Mouse (Mus musculus): ENCODE data around the gene Metrn. TPM values are rescaled to one million over a fixed set of nuclear protein-coding genes. Genes with fewer than 3 reads are reported as not detected.

The Metrn gene
- polyA plus RNA-seq, 1 experiment: 7.2 TPM

- H3K4me1 ChIP-seq (ENCODE audit: control insufficient read depth): peaks cover 14% of the 10 kb centered on the region
- H3K4me3 ChIP-seq (replicated peaks): no peak overlapping the region
- H3K36me3 ChIP-seq (ENCODE audit: control insufficient read depth): no peaks in the 10 kb centered on the region
- no peaks in the 10 kb centered on the region for H3K9me3 ChIP-seq (ENCODE audit: control insufficient read depth, low read length)
- peaks cover 36% of the 10 kb centered on the region for H3K27me3 ChIP-seq (ENCODE audit: control insufficient read depth)
- TF ChIP-seq GATA1 (IDR thresholded peaks at IDR 0.05; ENCODE audit: low read length): no peak
- no peak for TF ChIP-seq TAL1 (IDR thresholded peaks at IDR 0.05; ENCODE audit: low read length)
These were observed 4.1 kb upstream of the Metrn start for GRCm38 (mm10) chr17:25801029-25801428.

GRCm38 (mm10) chr17:25796211-25796771 is 645 bp downstream of the Metrn start:
- Histone ChIP-seq H3K4me1 (ENCODE audit: control insufficient read depth) (peaks cover 59% of the 10 kb centered on the region), H3K4me3 (replicated peaks) (peak overlapping the region; percentile 82), H3K27me3 (ENCODE audit: control insufficient read depth) (peaks cover 2% of the 10 kb centered on the region), H3K36me3 (ENCODE audit: control insufficient read depth) (peaks cover 7% of the 10 kb centered on the region), H3K9me3 (ENCODE audit: control insufficient read depth, low read length) (no peaks in the 10 kb centered on the region)
- no peak for TF ChIP-seq GATA1 (IDR thresholded peaks at IDR 0.05; ENCODE audit: low read length)
- no peak for TF ChIP-seq TAL1 (IDR thresholded peaks at IDR 0.05; ENCODE audit: low read length)

- H3K4me3 ChIP-seq (replicated peaks): peak within 1 kb of the TSS; percentile 82
- H3K4me1 ChIP-seq (ENCODE audit: control insufficient read depth): peaks cover 66% of the 10 kb centered on the region
- H3K9me3 ChIP-seq (ENCODE audit: control insufficient read depth, low read length): no peaks in the 10 kb centered on the region
- TF ChIP-seq GATA1 (IDR thresholded peaks at IDR 0.05; ENCODE audit: low read length) (no peak), TAL1 (IDR thresholded peaks at IDR 0.05; ENCODE audit: low read length) (no peak)
- peaks cover 9% of the 10 kb centered on the region for H3K36me3 ChIP-seq (ENCODE audit: control insufficient read depth)
- no peaks in the 10 kb centered on the region; the same call in 1 of the 2 replicates for H3K27me3 ChIP-seq (ENCODE audit: control insufficient read depth)
These were observed 1.3 kb downstream of the Metrn start, which contains the start of gene AC134908.4 for GRCm38 (mm10) chr17:25795609-25796092. AC134908.4 (minus strand) TSS chr17:25795659.

- Histone ChIP-seq H3K27me3 (ENCODE audit: control insufficient read depth) (no peaks in the 10 kb centered on the region; the same call in 1 of the 2 replicates), H3K4me3 (replicated peaks) (no peak overlapping the region), H3K9me3 (ENCODE audit: control insufficient read depth, low read length) (no peaks in the 10 kb centered on the region), H3K4me1 (ENCODE audit: control insufficient read depth) (peaks cover 68% of the 10 kb centered on the region), H3K36me3 (ENCODE audit: control insufficient read depth) (peaks cover 13% of the 10 kb centered on the region)
- no peak for TF ChIP-seq GATA1 (IDR thresholded peaks at IDR 0.05; ENCODE audit: low read length)
- no peak for TF ChIP-seq TAL1 (IDR thresholded peaks at IDR 0.05; ENCODE audit: low read length)
These were observed 1.9 kb downstream of the Metrn start for GRCm38 (mm10) chr17:25794998-25795397.

- TF ChIP-seq TAL1 (IDR thresholded peaks at IDR 0.05; ENCODE audit: low read length): no peak
- no peak for TF ChIP-seq GATA1 (IDR thresholded peaks at IDR 0.05; ENCODE audit: low read length)
- H3K27me3 ChIP-seq (ENCODE audit: control insufficient read depth): no peaks in the 10 kb centered on the region; the same call in 1 of the 2 replicates
- no peak overlapping the region for H3K4me3 ChIP-seq (replicated peaks)
- H3K9me3 ChIP-seq (ENCODE audit: control insufficient read depth, low read length): no peaks in the 10 kb centered on the region
- H3K4me1 ChIP-seq (ENCODE audit: control insufficient read depth): peaks cover 68% of the 10 kb centered on the region
- H3K36me3 ChIP-seq (ENCODE audit: control insufficient read depth): peaks cover 21% of the 10 kb centered on the region
These were observed 2.7 kb downstream of the Metrn start for GRCm38 (mm10) chr17:25794197-25794596.

- Histone ChIP-seq H3K27me3 (ENCODE audit: control insufficient read depth) (no peaks in the 10 kb centered on the region), H3K4me1 (ENCODE audit: control insufficient read depth) (peaks cover 67% of the 10 kb centered on the region), H3K4me3 (replicated peaks) (peak within 1 kb of the TSS; percentile 87), H3K9me3 (ENCODE audit: control insufficient read depth, low read length) (no peaks in the 10 kb centered on the region), H3K36me3 (ENCODE audit: control insufficient read depth) (peaks cover 35% of the 10 kb centered on the region)
- TF ChIP-seq GATA1 (IDR thresholded peaks at IDR 0.05; ENCODE audit: low read length) (no peak), TAL1 (IDR thresholded peaks at IDR 0.05; ENCODE audit: low read length) (no peak)
These were observed 4.3 kb downstream of the Metrn start, which contains the start of gene Fam173a for GRCm38 (mm10) chr17:25792615-25793014. Fam173a (minus strand) TSS chr17:25792901.

GRCm38 (mm10) chr17:25791843-25792527 is 5.0 kb downstream of the Metrn start:
- Histone ChIP-seq H3K4me1 (ENCODE audit: control insufficient read depth) (peaks cover 61% of the 10 kb centered on the region), H3K27me3 (ENCODE audit: control insufficient read depth) (no peaks in the 10 kb centered on the region), H3K36me3 (ENCODE audit: control insufficient read depth) (peaks cover 41% of the 10 kb centered on the region), H3K4me3 (replicated peaks) (peak overlapping the region; percentile 87), H3K9me3 (ENCODE audit: control insufficient read depth, low read length) (no peaks in the 10 kb centered on the region)
- TF ChIP-seq GATA1 (IDR thresholded peaks at IDR 0.05; ENCODE audit: low read length): no peak; the same call in 1 of the 2 replicates
- no peak for TF ChIP-seq TAL1 (IDR thresholded peaks at IDR 0.05; ENCODE audit: low read length)

- Histone ChIP-seq H3K27me3 (ENCODE audit: control insufficient read depth) (no peaks in the 10 kb centered on the region), H3K9me3 (ENCODE audit: control insufficient read depth, low read length) (no peaks in the 10 kb centered on the region), H3K4me1 (ENCODE audit: control insufficient read depth) (peaks cover 61% of the 10 kb centered on the region), H3K4me3 (replicated peaks) (peak overlapping the region; percentile 87), H3K36me3 (ENCODE audit: control insufficient read depth) (peaks cover 45% of the 10 kb centered on the region)
- TF ChIP-seq GATA1 (IDR thresholded peaks at IDR 0.05; ENCODE audit: low read length): no peak
- TF ChIP-seq TAL1 (IDR thresholded peaks at IDR 0.05; ENCODE audit: low read length): no peak
These were observed 5.6 kb downstream of the Metrn start for GRCm38 (mm10) chr17:25791320-25791842.
